Mouse (Mus musculus): ENCODE data around the gene Cacnb1.

Gene Cacnb1

GRCm38 (mm10) chr11:97986738-97987465, 35.9 kb downstream of the Cacnb1 start:
- DNase-seq (ENCODE audit: low spot score in 2 of 2): no peak

GRCm38 (mm10) chr11:97985727-97986677, 36.8 kb downstream of the Cacnb1 start, which contains the start of gene Plxdc1:
Gene Plxdc1, minus strand, starts transcription at chr11:97986444.
- DNase-seq (ENCODE audit: low spot score in 2 of 2): peak; percentile 57 to 59

DNA sequence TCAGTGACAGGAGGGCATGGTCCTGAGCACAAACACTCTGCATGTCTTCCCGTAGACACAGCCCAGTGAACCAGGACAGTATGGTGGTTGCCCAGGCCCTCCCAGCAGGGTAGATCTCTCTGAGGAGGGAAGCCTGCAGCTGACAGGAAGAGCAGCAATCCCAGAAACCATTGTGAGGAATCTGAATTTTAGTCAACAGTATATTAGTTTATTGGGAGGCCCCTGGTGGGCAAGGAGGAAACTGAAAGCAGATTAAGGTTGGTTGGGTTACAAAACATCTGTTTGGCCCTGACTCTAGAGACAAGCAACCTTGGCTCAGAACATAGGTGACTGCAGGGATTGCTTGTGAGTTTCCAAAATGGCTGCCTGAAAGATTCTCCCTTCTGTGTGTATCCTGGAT, 38.9 kb downstream of the Cacnb1 start:
- DNase-seq (ENCODE audit: low spot score in 2 of 2): no peak

GRCm38 (mm10) chr11:97983506-97983905, 39.3 kb downstream of the Cacnb1 start:
- DNase-seq (ENCODE audit: low spot score in 2 of 2): no peak

GRCm38 (mm10) chr11:97982721-97983120, 40.1 kb downstream of the Cacnb1 start:
- DNase-seq (ENCODE audit: low spot score in 2 of 2): no peak

DNA sequence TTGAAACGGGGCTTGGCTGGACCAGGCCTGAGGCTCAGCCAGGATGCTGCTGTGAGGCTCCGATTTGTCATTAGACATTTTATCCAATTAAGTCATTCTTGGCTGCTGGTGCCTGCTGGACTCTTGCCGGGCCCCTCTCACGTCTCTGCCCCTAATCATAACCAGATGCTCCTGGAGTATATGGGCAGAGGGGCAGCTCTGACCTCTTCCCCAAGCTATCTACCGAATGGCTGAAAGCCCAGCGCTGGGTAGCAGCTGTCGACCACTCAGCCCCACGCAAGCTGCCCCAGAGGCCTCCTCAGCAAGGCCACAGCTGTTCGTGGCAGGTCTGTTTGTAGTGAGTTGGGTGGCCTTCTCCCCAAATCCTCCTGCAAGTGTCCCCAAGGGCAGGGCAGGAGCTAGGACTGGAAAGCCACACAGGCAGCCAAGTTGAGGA, 42.3 kb downstream of the Cacnb1 start:
- no peak for DNase-seq (ENCODE audit: low spot score in 2 of 2)

DNA sequence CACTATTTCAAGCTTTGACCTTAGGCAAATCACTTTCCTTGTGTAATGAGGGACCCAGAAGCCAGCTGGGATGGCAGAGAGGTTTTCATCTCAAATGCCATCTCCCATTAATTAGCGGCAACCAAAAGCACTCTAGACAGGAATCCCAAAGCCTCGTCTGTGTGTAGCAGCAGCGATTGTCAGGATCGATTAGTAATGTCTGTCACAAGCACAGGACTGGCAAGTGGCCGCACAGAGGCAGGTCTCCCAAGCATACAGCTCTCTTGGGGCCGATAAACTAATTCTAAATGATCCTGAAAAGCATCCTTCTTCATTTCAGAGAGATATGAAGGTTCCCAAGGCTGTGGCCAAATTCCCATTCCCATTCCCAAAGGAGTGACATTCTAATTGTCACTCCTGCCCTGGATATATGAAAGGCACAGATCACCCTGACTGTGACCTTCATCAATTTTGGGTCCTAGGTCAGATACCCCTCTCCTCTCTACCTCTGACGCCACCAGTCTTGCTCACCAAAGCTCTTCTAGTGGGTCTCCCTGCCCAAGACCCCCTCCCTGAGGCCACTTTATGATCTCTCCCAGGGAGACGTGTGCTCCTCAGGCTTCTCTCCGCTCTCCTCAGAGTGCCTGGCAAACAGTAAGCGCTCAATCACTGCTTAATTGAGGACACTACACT, 42.9 kb downstream of the Cacnb1 start:
- no peak for DNase-seq (ENCODE audit: low spot score in 2 of 2)

DNA sequence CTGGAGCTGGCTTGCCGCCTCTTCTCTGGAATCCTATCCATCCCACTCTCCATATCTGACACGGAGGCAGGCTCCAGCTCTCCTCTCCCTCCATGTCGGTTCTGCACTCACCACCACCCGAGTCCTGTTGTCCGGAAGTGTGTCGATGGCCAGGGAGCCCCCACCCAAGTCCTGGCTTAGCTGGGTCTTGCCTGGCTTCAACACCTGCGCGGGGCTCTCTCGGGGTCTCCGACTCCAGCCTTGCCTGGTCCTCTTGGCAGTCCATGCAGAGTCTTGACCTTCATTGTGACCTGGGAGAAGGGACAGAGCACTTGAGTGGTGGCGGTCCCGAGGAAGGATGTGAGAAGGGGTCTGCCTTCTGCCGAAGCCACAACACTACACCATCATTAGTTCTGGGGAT, 44.4 kb downstream of the Cacnb1 start:
- no peak for DNase-seq (ENCODE audit: low spot score in 2 of 2)

GRCm38 (mm10) chr11:97977797-97978196, 45.0 kb downstream of the Cacnb1 start:
- DNase-seq (ENCODE audit: low spot score in 2 of 2): no peak

- DNase-seq (ENCODE audit: low spot score in 2 of 2): no peak
Measured at GRCm38 (mm10) chr11:97974746-97975145, 48.1 kb downstream of the Cacnb1 start.

DNA sequence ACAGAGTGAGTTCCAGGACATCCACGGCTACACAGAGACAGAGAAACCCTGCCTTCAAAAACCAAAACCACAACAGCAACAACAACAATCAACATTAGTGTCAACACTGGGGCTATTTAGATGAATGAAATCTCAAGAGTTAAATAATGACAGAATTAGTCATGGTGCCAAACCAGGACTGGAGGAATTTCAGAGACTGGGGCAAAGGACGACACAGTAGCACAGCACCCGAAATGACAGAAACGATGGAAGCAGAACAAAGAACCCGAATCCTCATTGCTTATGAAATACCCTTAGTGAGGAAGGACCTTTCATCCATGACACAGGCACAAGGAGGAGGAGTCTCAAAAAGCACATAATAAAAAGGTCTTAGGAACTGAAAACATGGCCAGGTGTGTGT, 48.7 kb downstream of the Cacnb1 start:
- DNase-seq (ENCODE audit: low spot score in 2 of 2): no peak

DNA sequence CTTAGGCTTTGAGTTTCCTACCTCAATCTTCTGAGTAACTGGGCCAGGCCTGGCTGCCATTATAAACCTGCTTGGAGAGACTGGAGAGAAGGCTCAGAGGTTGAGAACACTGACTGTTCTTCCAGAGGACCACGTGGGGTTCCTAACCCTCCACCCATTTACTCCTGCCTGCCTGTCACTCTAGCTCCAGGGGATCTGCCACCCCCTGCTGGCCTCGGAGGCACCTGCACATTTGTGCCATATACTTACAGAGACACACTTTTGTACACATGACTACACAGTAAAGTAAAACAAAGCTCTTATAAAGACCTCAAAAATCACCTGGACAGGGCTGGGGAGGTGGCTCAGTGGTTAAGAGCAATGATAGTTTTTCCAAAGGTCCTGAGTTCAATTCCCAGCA, 50.4 kb downstream of the Cacnb1 start:
- no peak for DNase-seq (ENCODE audit: low spot score in 2 of 2)

GRCm38 (mm10) chr11:97971232-97971631, 51.6 kb downstream of the Cacnb1 start:
- DNase-seq (ENCODE audit: low spot score in 2 of 2): no peak

GRCm38 (mm10) chr11:97970771-97971170, 52.1 kb downstream of the Cacnb1 start:
- DNase-seq (ENCODE audit: low spot score in 2 of 2): no peak

GRCm38 (mm10) chr11:97968385-97968784, 54.4 kb downstream of the Cacnb1 start:
- no peak for DNase-seq (ENCODE audit: low spot score in 2 of 2)

DNA sequence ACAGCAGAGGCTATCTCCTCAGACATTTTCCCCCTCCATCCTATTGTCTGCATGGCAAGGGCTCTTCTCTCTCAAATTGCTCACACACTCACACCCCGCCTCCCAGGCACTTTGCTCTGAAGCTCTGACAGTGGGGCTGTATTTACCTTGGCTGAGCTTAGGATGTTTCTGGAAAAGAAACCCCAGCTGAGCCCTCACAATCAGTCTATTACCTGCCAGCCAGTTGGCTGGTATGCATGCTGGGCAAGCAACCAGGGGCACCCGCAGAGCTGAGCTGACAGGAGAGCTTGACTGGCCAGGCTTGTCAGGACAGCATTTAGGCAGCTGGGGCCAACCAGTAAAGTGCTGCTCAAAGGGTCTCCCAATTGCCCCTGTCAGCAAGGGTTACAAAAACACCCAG, 55.7 kb downstream of the Cacnb1 start:
- DNase-seq (ENCODE audit: low spot score in 2 of 2): no peak

DNA sequence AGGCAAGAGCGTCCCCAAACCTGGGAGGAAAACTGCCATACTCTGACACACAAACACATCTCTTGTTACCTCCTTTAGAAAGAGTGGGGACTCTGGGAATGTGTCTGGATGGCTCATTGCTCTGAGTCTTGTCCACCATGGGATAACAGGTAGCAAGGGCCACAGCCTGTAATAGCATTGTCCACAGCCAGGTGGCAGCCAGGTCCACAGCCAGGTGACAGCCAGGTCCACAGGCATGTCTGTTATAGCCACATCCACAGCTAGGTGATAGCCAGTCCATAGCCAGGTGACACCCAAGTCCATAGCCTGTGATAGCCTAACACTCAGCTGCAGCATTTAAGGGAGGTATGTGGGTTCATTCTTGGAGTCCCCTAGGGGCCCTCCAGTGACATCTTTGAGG, 61.9 kb downstream of the Cacnb1 start:
- peak in 1 of 2 experiments; percentile 46 for DNase-seq (ENCODE audit: low spot score in 2 of 2)

- no peak for DNase-seq (ENCODE audit: low spot score in 2 of 2)
Measured at GRCm38 (mm10) chr11:97959300-97959680, 63.5 kb downstream of the Cacnb1 start.

GRCm38 (mm10) chr11:97958641-97959299, 64.1 kb downstream of the Cacnb1 start:
- DNase-seq (ENCODE audit: low spot score in 2 of 2): no peak

GRCm38 (mm10) chr11:97956905-97957560, 65.8 kb downstream of the Cacnb1 start:
- DNase-seq (ENCODE audit: low spot score in 2 of 2): no peak

- no peak for DNase-seq (ENCODE audit: low spot score in 2 of 2)
Measured at GRCm38 (mm10) chr11:97955915-97956314, 66.9 kb downstream of the Cacnb1 start.

All from spleen, postnatal 10 days (tissue).